Mouse (Mus musculus): Measurements from ENCODE around the gene Prss43. TPM values are rescaled to one million over a fixed set of nuclear protein-coding genes. Genes with fewer than 3 reads are reported as not detected.

Gene Prss43
- total and polyA plus RNA-seq, 3 experiments = not detected

Other genes with a start within 250 kb of the Prss43 start
- 10 to 100 TPM; 12.0 to 14.5 TPM for gene Nradd, start 202.2 kb upstream of the Prss43 start, total RNA-seq (2021)
- gene Nradd, start 202.2 kb upstream of the Prss43 start, polyA plus RNA-seq (2012; rRNA removed) = 27.6 and 30.2 TPM in 2 replicates
- gene Nbeal2, start 172.5 kb upstream of the Prss43 start, total RNA-seq (2021) = 1 to 10 TPM; 5.5 to 7.1 TPM
- 22.5 and 30.8 TPM in 2 replicates for gene Nbeal2, start 172.5 kb upstream of the Prss43 start, polyA plus RNA-seq (2012; rRNA removed)
- 10 to 100 TPM; 51.6 to 71.6 TPM for gene Ccdc12, start 170.2 kb upstream of the Prss43 start, total RNA-seq (2021)
- 38.4 and 45.5 TPM in 2 replicates for gene Ccdc12, start 170.2 kb upstream of the Prss43 start, polyA plus RNA-seq (2012; rRNA removed)
- gene Myl3, start 84.8 kb upstream of the Prss43 start, total RNA-seq (2021) = under 1 TPM in 1 of 2 experiments, not detected in 1; 0.66 TPM
- gene Myl3, start 84.8 kb upstream of the Prss43 start, polyA plus RNA-seq (2012; rRNA removed) = 0.22 TPM in 1 of 2 replicates, not detected in the other
- gene Pth1r, start 79.5 kb upstream of the Prss43 start, total RNA-seq (2021) = 10 to 100 TPM; 14.7 to 16.3 TPM
- gene Pth1r, start 79.5 kb upstream of the Prss43 start, polyA plus RNA-seq (2012; rRNA removed) = 37.8 and 51.4 TPM in 2 replicates
- not detected for gene Prss42, start 28.5 kb upstream of the Prss43 start, total RNA-seq (2021)
- not detected in 2 replicates for gene Prss42, start 28.5 kb upstream of the Prss43 start, polyA plus RNA-seq (2012; rRNA removed)
- gene Prss44, start 12.7 kb upstream of the Prss43 start, total RNA-seq (2021) = not detected
- not detected in 2 replicates for gene Prss44, start 12.7 kb upstream of the Prss43 start, polyA plus RNA-seq (2012; rRNA removed)
- gene Prss45, start 7.9 kb downstream of the Prss43 start, total RNA-seq (2021) = not detected
- not detected in 2 replicates for gene Prss45, start 7.9 kb downstream of the Prss43 start, polyA plus RNA-seq (2012; rRNA removed)
- gene Prss46, start 17.8 kb downstream of the Prss43 start, total RNA-seq (2021) = not detected
- gene Prss46, start 17.8 kb downstream of the Prss43 start, polyA plus RNA-seq (2012; rRNA removed) = not detected in 2 replicates
- gene Prss50, start 31.3 kb downstream of the Prss43 start, total RNA-seq (2021) = not detected
- gene Prss50, start 31.3 kb downstream of the Prss43 start, polyA plus RNA-seq (2012; rRNA removed) = not detected in 2 replicates
- 10 to 100 TPM; 13.3 to 20.2 TPM for gene Als2cl, start 53.2 kb downstream of the Prss43 start, total RNA-seq (2021)
- 43.0 and 52.5 TPM in 2 replicates for gene Als2cl, start 53.2 kb downstream of the Prss43 start, polyA plus RNA-seq (2012; rRNA removed)
- 1 to 10 TPM; 2.0 to 3.9 TPM for gene Tmie, start 53.4 kb downstream of the Prss43 start, total RNA-seq (2021)
- 2.2 and 4.6 TPM in 2 replicates for gene Tmie, start 53.4 kb downstream of the Prss43 start, polyA plus RNA-seq (2012; rRNA removed)
- gene Fam240a, start 90.2 kb downstream of the Prss43 start, total RNA-seq (2021) = not detected
- not detected in 2 replicates for gene Fam240a, start 90.2 kb downstream of the Prss43 start, polyA plus RNA-seq (2012; rRNA removed)
- gene Tdgf1, start 119.5 kb downstream of the Prss43 start, total RNA-seq (2021) = not detected
- gene Tdgf1, start 119.5 kb downstream of the Prss43 start, polyA plus RNA-seq (2012; rRNA removed) = not detected in 2 replicates
- 10 to 100 TPM in 1 of 2 experiments, 1 to 10 TPM in 1; 8.0 to 18.5 TPM for gene Lrrc2, start 124.9 kb downstream of the Prss43 start, total RNA-seq (2021)
- 0.34 and 0.39 TPM in 2 replicates for gene Lrrc2, start 124.9 kb downstream of the Prss43 start, polyA plus RNA-seq (2012; rRNA removed)
- gene Rtp3, start 163.9 kb downstream of the Prss43 start, total RNA-seq (2021) = 1 to 10 TPM; 3.9 to 4.7 TPM
- 8.7 and 8.8 TPM in 2 replicates for gene Rtp3, start 163.9 kb downstream of the Prss43 start, polyA plus RNA-seq (2012; rRNA removed)
- gene Ltf, start 192.6 kb downstream of the Prss43 start, total RNA-seq (2021) = 1 to 10 TPM in 1 of 2 experiments, under 1 TPM in 1; 0.86 to 2.1 TPM
- gene Ltf, start 192.6 kb downstream of the Prss43 start, polyA plus RNA-seq (2012; rRNA removed) = 0.26 TPM in 1 of 2 replicates, not detected in the other
- 10 to 100 TPM in 1 of 2 experiments, 1 to 10 TPM in 1; 8.0 to 10.1 TPM for gene Ccrl2, start 230.8 kb downstream of the Prss43 start, total RNA-seq (2021)
- gene Ccrl2, start 230.8 kb downstream of the Prss43 start, polyA plus RNA-seq (2012; rRNA removed) = 4.8 and 5.2 TPM in 2 replicates